Mouse (Mus musculus) ovary, adult 10 weeks (tissue): ENCODE data around the gene Tmem253. TPM values are rescaled to one million over a fixed set of nuclear protein-coding genes. Genes with fewer than 3 reads are reported as not detected.

Source experiments
- polyA plus RNA-seq: library from polyadenylated mRNA; stranded (reverse); fragments of 350-450 nt; fragmentation: Illumina TruSeq; extraction: RNeasy Lipid Tissue Mini Kit (QIAGEN cat#74804); gene quantifications from one replicate; pipeline ENCODE4 v1.2.3, GENCODE M21; 2014

The Tmem253 gene
- not detected for polyA plus RNA-seq

DNA sequence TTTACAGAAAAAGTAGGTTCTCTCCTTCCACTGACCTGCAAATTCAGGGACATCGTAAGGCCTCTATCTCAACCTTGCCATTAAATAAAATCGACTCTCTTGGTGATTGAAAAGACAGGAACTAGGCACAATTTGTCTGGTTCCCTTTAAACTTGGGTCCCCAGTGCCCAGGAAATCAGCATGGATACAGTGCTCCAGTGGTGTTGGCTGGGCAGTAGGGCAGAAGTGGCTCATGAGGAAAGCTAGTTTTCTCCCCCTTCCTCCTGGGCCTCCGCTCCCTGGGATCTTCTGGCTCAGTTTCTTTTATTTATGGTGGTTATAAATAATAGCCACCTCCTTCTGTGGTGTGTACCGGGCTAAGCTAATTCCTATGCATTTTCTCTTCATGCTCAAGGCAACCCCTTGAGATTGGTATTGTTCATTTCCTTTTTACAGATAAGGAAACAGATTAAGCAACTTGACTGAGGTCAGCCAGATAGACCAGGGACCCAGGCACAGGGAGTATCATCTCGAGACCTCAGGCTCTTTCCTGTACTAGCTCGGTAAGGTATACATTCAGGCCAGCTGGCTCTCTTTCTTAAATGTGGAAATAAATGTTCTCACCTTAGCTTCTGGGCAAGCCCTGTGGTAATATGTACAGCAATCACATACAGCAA is at the start of gene Tmem253:
Gene Tmem253, plus strand, starts transcription at position 214 of the 656 bp plus-strand sequence.

DNA sequence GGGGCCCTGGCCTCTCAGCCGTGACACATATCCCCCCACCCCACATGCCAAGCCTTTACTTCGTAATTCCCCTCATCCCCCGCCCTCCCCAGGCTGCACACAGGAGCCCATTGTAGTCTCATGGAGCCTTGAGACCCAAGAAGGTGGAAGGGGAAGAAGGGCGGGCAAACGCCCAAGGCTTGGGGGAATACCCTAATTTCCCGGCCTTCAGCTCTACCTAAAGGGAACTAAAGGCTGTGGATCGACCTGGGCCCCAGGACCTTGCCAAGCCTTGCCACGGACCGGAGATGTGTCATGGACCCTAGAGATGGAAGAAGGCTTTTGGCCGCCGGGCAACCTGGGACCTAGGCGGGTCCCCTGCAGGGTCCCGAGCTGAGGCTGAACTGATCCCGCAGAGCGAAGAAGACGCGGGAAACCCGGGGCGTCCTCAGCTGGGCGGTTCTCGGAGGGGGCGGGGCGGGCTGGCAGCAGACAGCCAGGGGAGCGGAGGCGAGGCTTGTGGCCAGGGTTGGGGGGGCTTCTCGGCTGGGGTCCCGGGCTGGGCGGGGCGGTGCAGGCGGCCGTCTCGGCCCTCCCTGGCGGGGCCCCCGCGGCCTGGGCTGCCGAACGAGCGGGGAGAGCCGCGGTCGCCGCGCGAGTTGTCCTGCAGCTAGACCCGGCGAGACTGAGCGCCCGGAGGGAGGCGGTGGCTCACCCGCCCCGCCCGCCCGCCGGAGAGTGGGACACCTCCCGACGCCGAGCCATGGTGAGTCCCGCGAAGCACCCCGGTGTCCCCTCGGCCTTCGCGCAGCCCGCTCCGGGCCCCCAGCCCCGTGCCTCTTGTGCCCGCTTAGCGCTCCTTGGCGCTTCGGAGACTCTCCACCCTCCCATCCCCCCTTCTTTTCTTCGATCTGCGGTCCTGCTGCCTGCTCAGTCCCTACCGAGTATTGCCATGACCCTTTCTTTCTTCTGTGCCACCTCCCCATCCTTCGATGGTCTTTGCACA is 30.9 kb upstream of the Tmem253 start, which contains the start of gene Arhgef40:
Gene Arhgef40, plus strand, starts transcription at position 473 of the 985 bp plus-strand sequence.

DNA sequence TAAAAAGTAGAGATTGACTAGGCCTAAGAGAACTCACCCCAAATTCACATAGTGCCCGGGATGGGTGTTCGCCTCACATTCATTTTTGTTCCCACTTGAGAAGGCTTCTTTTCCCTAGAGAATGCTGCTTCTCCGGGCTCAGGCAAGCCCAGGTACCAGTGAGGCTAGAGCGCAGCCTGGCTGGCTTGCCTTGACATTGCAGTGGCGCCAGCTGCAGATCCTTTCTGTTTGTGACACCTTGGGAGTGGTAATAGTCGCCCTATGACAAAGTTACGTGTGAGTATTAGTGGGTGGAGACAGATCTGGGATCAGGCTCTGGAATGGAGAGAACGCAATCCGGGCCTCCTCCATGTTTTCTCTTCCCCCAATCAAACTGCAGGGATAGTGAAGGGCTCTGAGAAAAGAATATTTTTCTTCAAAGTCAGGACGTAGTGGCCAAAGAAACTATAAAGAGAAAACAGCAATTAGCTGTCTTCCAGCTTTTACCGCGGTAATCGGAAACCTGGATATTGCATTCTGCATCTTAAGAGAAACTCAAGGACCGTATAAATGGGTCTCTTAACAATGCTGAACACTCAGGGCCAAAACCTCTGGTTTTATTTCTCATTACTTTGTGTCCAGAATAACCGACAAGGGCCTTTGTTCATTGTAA is 5.2 kb downstream of the Tmem253 start, which contains the start of gene Zfp219:
Gene Zfp219, minus strand, starts transcription at position 248 of the 652 bp plus-strand sequence.

DNA sequence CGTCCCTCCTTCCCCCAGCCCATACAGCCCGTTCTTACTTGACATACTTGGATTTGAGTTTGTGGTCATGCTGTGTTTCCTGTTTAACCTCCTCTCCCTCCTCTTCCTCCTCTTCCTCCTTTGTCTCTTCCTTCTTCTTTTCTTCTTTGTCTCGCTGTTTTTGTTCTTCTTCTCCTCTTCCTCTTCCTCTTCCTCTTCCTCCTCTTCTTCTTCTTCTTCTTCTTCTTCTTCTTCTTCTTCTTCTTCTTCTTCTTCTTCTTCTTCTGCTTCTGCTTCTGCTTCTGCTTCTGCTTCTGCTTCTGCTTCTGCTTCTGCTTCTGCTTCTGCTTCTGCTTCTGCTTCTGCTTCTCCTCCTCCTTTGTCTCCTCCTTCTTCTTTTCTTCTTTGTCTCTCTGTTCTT is 26.9 kb downstream of the Tmem253 start, which contains the start of gene Olfr221:
Gene Olfr221, minus strand, starts transcription at position 101 of the 400 bp plus-strand sequence.

Other genes with a start within 250 kb of the Tmem253 start
- not detected for gene Ang4, start 242.1 kb upstream of the Tmem253 start, polyA plus RNA-seq
- not detected for gene AY358078, start 215.6 kb upstream of the Tmem253 start, polyA plus RNA-seq
- gene Ear6, start 162.0 kb upstream of the Tmem253 start, polyA plus RNA-seq = not detected
- 4.9 TPM for gene Mettl17, start 130.8 kb upstream of the Tmem253 start, polyA plus RNA-seq
- 0.23 TPM for gene Slc39a2, start 122.8 kb upstream of the Tmem253 start, polyA plus RNA-seq
- 343 TPM for gene Ndrg2, start 101.5 kb upstream of the Tmem253 start, polyA plus RNA-seq
- not detected for gene Tppp2, start 97.2 kb upstream of the Tmem253 start, polyA plus RNA-seq
- not detected for gene Rnase13, start 92.9 kb upstream of the Tmem253 start, polyA plus RNA-seq
- 7.2 TPM for gene Arhgef40, start 30.9 kb upstream of the Tmem253 start, polyA plus RNA-seq
- 0.88 TPM for gene Zfp219, start 5.1 kb downstream of the Tmem253 start, polyA plus RNA-seq
- gene Olfr221, start 26.8 kb downstream of the Tmem253 start, polyA plus RNA-seq = not detected
- 552 TPM for gene Hnrnpc, start 88.4 kb downstream of the Tmem253 start, polyA plus RNA-seq
- gene Rpgrip1, start 95.0 kb downstream of the Tmem253 start, polyA plus RNA-seq = 1.2 TPM
- gene Supt16, start 181.8 kb downstream of the Tmem253 start, polyA plus RNA-seq = 121 TPM
- gene Chd8, start 242.1 kb downstream of the Tmem253 start, polyA plus RNA-seq = 122 TPM